Mouse (Mus musculus): ENCODE results near the gene Nlrp6.

- no peak for TF ChIP-seq CTCF (IDR thresholded peaks at IDR 0.05; ENCODE audit: low read depth)
- no peak for TF ChIP-seq EP300 (IDR thresholded peaks at IDR 0.05; ENCODE audit: low read depth)
These were observed 41.3 kb upstream of the Nlrp6 start for GRCm38 (mm10) chr7:140879355-140879754.

Data from liver, embryonic 14.5 days (tissue).